Mouse (Mus musculus) embryonic facial prominence, embryonic 11.5 days (tissue): ENCODE data around the gene Ccdc85c. TPM values are rescaled to one million over a fixed set of nuclear protein-coding genes. Genes with fewer than 3 reads are reported as not detected.

Source experiments
- ATAC-seq: fragments of 200-750 bp; cut with Nextera tagmentation; replicated peaks from 2 replicates; pipeline ENCODE4 v1.8.0; 2017; ENCODE audit warnings: low read depth; ENCODE audit not compliant: insufficient number of reproducible peaks, low FRiP score, low TSS enrichment
- DNase-seq: peaks from one replicate; pipeline ENCODE4 v3.0.0-alpha.2; 2015; ENCODE audit warnings: low spot score
- H3K27ac ChIP-seq: fragments of 300-500 bp; sonication (generic); replicated peaks from 2 replicates; pipeline ENCODE4 v1.5.1; 2014; ENCODE audit warnings: mild to moderate bottlenecking, low read depth, low read length, control low read depth
- H3K27me3 ChIP-seq: fragments of 300-500 bp; sonication (generic); 2 replicates; pipeline ENCODE4 v1.6.1; 2014; ENCODE audit warnings: mild to moderate bottlenecking, low read length, moderate library complexity, mixed read lengths; ENCODE audit not compliant: control insufficient read depth, insufficient read depth
- H3K36me3 ChIP-seq: fragments of 300-500 bp; sonication (generic); replicated peaks from 2 replicates; pipeline ENCODE4 v1.6.1; 2014; ENCODE audit warnings: low read depth, mild to moderate bottlenecking, low read length, moderate library complexity, mixed read lengths; ENCODE audit not compliant: control insufficient read depth, insufficient read depth
- H3K4me1 ChIP-seq: fragments of 300-500 bp; sonication (generic); 2 replicates; pipeline ENCODE4 v1.6.1; 2014; ENCODE audit warnings: low read length, mixed read lengths; ENCODE audit not compliant: control insufficient read depth, insufficient read depth
- H3K4me2 ChIP-seq: fragments of 300-500 bp; sonication (generic); 2 replicates; pipeline ENCODE4 v1.6.1; 2014; ENCODE audit warnings: low read depth, mild to moderate bottlenecking, control low read depth, low read length, moderate library complexity
- H3K4me3 ChIP-seq: fragments of 300-500 bp; sonication (generic); 2 replicates; pipeline ENCODE4 v1.5.1; 2014; ENCODE audit warnings: low read depth, low read length, control low read depth
- H3K9ac ChIP-seq: fragments of 300-500 bp; sonication (generic); replicated peaks from 2 replicates; pipeline ENCODE4 v1.6.1; 2014; ENCODE audit warnings: mild to moderate bottlenecking, control low read depth, low read length
- H3K9me3 ChIP-seq: fragments of 300-500 bp; sonication (generic); replicated peaks from 2 replicates; pipeline ENCODE4 v1.6.1; 2016; ENCODE audit warnings: mild to moderate bottlenecking, low read length, inconsistent platforms, mixed read lengths; ENCODE audit not compliant: control insufficient read depth
- WGBS: fragments of 180-500 bp; shearing (Covaris S2); extraction: QIAGEN DNeasy Blood & Tissue Kit; methylation state at CpG from one replicate; pipeline ENCODE4 v1.1.7; 2014; 5-methylcytosine and 5-hydroxymethylcytosine counted together
- polyA plus RNA-seq: library from polyadenylated mRNA; unstranded; fragments of >200 nt; fragmentation: Nextera tagmentation; extraction: Ambion mirVana; gene quantifications from 2 replicates; pipeline ENCODE4 v1.2.1, GENCODE M21; 2014

Ccdc85c gene
- polyA plus RNA-seq, 1 experiment from 2014 or later: 9.8 TPM

- WGBS: 60% methylated on average over 5 of the region's 5 CpGs
- no peak overlapping the region for H3K27ac ChIP-seq
- peaks cover 22% of the 10 kb centered on the region for H3K4me1 ChIP-seq
Observed at GRCm38 (mm10) chr12:108269699-108270098, 5.5 kb downstream of the Ccdc85c start.

GRCm38 (mm10) chr12:108268970-108269369 lies 6.3 kb downstream of the Ccdc85c start:
- no peak overlapping the region for H3K27ac ChIP-seq
- no peaks in the 10 kb centered on the region for H3K27me3 ChIP-seq
- H3K36me3 ChIP-seq: no peaks in the 10 kb centered on the region
- no peak overlapping the region for H3K4me2 ChIP-seq
- H3K4me1 ChIP-seq: peaks cover 22% of the 10 kb centered on the region
- DNase-seq: no peak
- H3K9me3 ChIP-seq: no peaks in the 10 kb centered on the region
- no peak overlapping the region for H3K4me3 ChIP-seq
- no peak for ATAC-seq
- 90% methylated on average over 10 of the region's 10 CpGs for WGBS
- no peak overlapping the region for H3K9ac ChIP-seq

More at GRCm38 (mm10) chr12:108269699-108270098, 5.5 kb downstream of the Ccdc85c start:
- ATAC-seq (no peak), DNase-seq (no peak)
- Histone ChIP-seq H3K4me2 (no peak overlapping the region), H3K36me3 (no peaks in the 10 kb centered on the region), H3K9ac (no peak overlapping the region), H3K4me3 (no peak overlapping the region), H3K9me3 (no peaks in the 10 kb centered on the region), H3K27me3 (no peaks in the 10 kb centered on the region)

- Histone ChIP-seq H3K27ac (no peak overlapping the region), H3K4me1 (peaks cover 18% of the 10 kb centered on the region), H3K9me3 (no peaks in the 10 kb centered on the region), H3K36me3 (no peaks in the 10 kb centered on the region), H3K9ac (no peak overlapping the region), H3K27me3 (no peaks in the 10 kb centered on the region), H3K4me3 (no peak overlapping the region), H3K4me2 (no peak overlapping the region)
- 79% methylated on average over 7 of the region's 7 CpGs for WGBS
- ATAC-seq: no peak
- no peak for DNase-seq
Observed at GRCm38 (mm10) chr12:108267653-108268052, 7.6 kb downstream of the Ccdc85c start.

- ATAC-seq: peak; percentile 54; the same call in 1 of the 2 replicates
- peak overlapping the region; percentile 48 for H3K27ac ChIP-seq
- WGBS: 20% methylated on average over 27 of the region's 27 CpGs
- DNase-seq: peak; percentile 59
- peak overlapping the region; percentile 33 for H3K4me2 ChIP-seq
- no peaks in the 10 kb centered on the region for H3K9me3 ChIP-seq
- no peaks in the 10 kb centered on the region for H3K36me3 ChIP-seq
- H3K9ac ChIP-seq: peak overlapping the region; percentile 46
- H3K27me3 ChIP-seq: no peaks in the 10 kb centered on the region
- no peak overlapping the region for H3K4me3 ChIP-seq
- peaks cover 13% of the 10 kb centered on the region; the same call in 1 of the 2 replicates for H3K4me1 ChIP-seq
Observed at GRCm38 (mm10) chr12:108265831-108266619, 9.2 kb downstream of the Ccdc85c start.

GRCm38 (mm10) chr12:108264918-108265317 lies 10.3 kb downstream of the Ccdc85c start:
- no peak for DNase-seq
- H3K4me3 ChIP-seq: no peak overlapping the region
- H3K4me1 ChIP-seq: peaks cover 13% of the 10 kb centered on the region; the same call in 1 of the 2 replicates
- H3K27ac ChIP-seq: no peak overlapping the region
- H3K4me2 ChIP-seq: no peak overlapping the region
- H3K9me3 ChIP-seq: no peaks in the 10 kb centered on the region
- no peaks in the 10 kb centered on the region for H3K27me3 ChIP-seq
- no peak overlapping the region for H3K9ac ChIP-seq
- ATAC-seq: no peak
- H3K36me3 ChIP-seq: no peaks in the 10 kb centered on the region
- WGBS: 71% methylated on average over 7 of the region's 7 CpGs

- DNase-seq (no peak), ATAC-seq (no peak)
- H3K36me3 ChIP-seq: no peaks in the 10 kb centered on the region
- peaks cover 10% of the 10 kb centered on the region for H3K4me1 ChIP-seq
- no peak overlapping the region for H3K9ac ChIP-seq
- no peaks in the 10 kb centered on the region for H3K27me3 ChIP-seq
- H3K27ac ChIP-seq: no peak overlapping the region
- WGBS: 82% methylated on average over 12 of the region's 12 CpGs
- H3K4me2 ChIP-seq: no peak overlapping the region
- no peak overlapping the region for H3K4me3 ChIP-seq
- no peaks in the 10 kb centered on the region for H3K9me3 ChIP-seq
Observed at GRCm38 (mm10) chr12:108260950-108261349, 14.3 kb downstream of the Ccdc85c start.

- Histone ChIP-seq H3K27me3 (no peaks in the 10 kb centered on the region), H3K4me1 (peaks cover 4% of the 10 kb centered on the region), H3K27ac (no peak overlapping the region), H3K36me3 (no peaks in the 10 kb centered on the region), H3K9ac (no peak overlapping the region), H3K9me3 (no peaks in the 10 kb centered on the region), H3K4me2 (no peak overlapping the region), H3K4me3 (no peak overlapping the region)
- ATAC-seq (no peak), DNase-seq (no peak)
- WGBS: 83% methylated on average over 24 of the region's 24 CpGs
Observed at GRCm38 (mm10) chr12:108259322-108260049, 15.7 kb downstream of the Ccdc85c start.

- H3K9me3 ChIP-seq: no peaks in the 10 kb centered on the region
- no peak overlapping the region for H3K4me2 ChIP-seq
- ATAC-seq (no peak), DNase-seq (no peak)
- no peaks in the 10 kb centered on the region for H3K36me3 ChIP-seq
- no peak overlapping the region for H3K4me3 ChIP-seq
- H3K27me3 ChIP-seq: no peaks in the 10 kb centered on the region
- H3K9ac ChIP-seq: no peak overlapping the region
- H3K4me1 ChIP-seq: peaks cover 4% of the 10 kb centered on the region
- WGBS: 65% methylated on average over 10 of the region's 10 CpGs
- H3K27ac ChIP-seq: no peak overlapping the region
Observed at GRCm38 (mm10) chr12:108256734-108257133, 18.5 kb downstream of the Ccdc85c start.
